Comparison of ENCODE assay signal across 11 mouse cellular contexts in the genomic region with DNA sequence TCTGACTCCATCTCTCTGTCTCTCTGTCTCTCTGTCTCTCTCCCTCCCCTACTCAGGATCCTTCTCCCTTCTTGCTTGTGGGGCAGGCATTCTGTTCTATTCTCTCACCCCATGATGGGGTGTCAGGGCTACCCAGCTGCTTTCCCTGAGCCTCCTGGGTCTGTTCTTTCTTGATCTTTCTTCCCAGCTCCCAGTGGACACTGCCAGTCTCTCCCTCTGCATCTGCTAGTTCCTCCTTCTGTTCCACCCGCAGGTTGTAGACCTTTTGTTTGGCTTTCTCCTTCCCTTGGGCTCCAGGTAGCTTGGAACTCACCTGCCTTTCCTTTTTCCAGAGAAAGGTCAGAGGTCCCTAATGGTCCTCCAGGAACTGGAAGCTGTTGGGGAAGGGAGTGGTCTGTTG. TPM values are rescaled to one million over a fixed set of nuclear protein-coding genes. Genes with fewer than 3 reads are reported as not detected.
A peak's percentile ranks its signal among the peaks of the same experiment; 100 is the strongest.
DNase-seq lines count a peak whose midpoint lies in the region; ATAC-seq lines count a peak whose summit lies in the region.
"Had no signal": no experiment of that assay in that cellular context is flagged by ENCODE, and none has a peak within 500 bp of the region (broad histone marks: within the 10 kb centered on the region; RNA-seq: fewer than 3 reads in every experiment).

No protein-coding gene starts in this region.

- peaks cover 51% of the 10 kb centered on the region for H3K4me1 ChIP-seq in heart, embryonic 15.5 days (replicated peaks)
- H3K4me1 ChIP-seq in embryonic facial prominence, embryonic 12.5 days, result peaks cover 49% of the 10 kb centered on the region
- peaks cover 36% of the 10 kb centered on the region for H3K4me1 ChIP-seq in intestine, embryonic 14.5 days (replicated peaks; ENCODE audit: control insufficient read depth, insufficient read depth, low read length)
- peaks cover 73% of the 10 kb centered on the region for H3K4me1 ChIP-seq in midbrain, embryonic 15.5 days

- intact Hi-C loops in heart, postnatal 36 days (cut with DNase I), result no loop called here

- peak overlapping the region; percentile 91; the same call in 1 of the 2 replicates for H3K4me2 ChIP-seq in heart, embryonic 15.5 days
- H3K4me2 ChIP-seq in embryonic facial prominence, embryonic 12.5 days (replicated peaks), result peak overlapping the region; percentile 78
- H3K4me2 ChIP-seq in intestine, embryonic 14.5 days (ENCODE audit: low read length), result peak overlapping the region; percentile 80
- H3K4me2 ChIP-seq in midbrain, embryonic 15.5 days, result peak overlapping the region; percentile 91

- H3K36me3 ChIP-seq in heart, embryonic 15.5 days, result no peaks in the 10 kb centered on the region
- peaks cover 28% of the 10 kb centered on the region for H3K36me3 ChIP-seq in embryonic facial prominence, embryonic 12.5 days
- H3K36me3 ChIP-seq in intestine, embryonic 14.5 days (ENCODE audit: control insufficient read depth, insufficient read depth, low read length), result peaks cover 15% of the 10 kb centered on the region
- H3K36me3 ChIP-seq in midbrain, embryonic 15.5 days (replicated peaks), result 0 out of 2 replicates have a peak, but pooled peaks cover 5% of the 10 kb centered on the region

- H3K4me3 ChIP-seq in heart, embryonic 15.5 days, result peak overlapping the region; percentile 30
- peak overlapping the region; percentile 72 for H3K4me3 ChIP-seq in embryonic facial prominence, embryonic 12.5 days
- peak overlapping the region; percentile 77 for H3K4me3 ChIP-seq in intestine, embryonic 14.5 days (ENCODE audit: low read depth, low read length)
- peak overlapping the region; percentile 99 for H3K4me3 ChIP-seq in midbrain, embryonic 15.5 days

- 27% methylated on average over 1 of the region's 1 CpGs for WGBS in heart, embryonic 15.5 days
- WGBS in embryonic facial prominence, embryonic 12.5 days, result 31% methylated on average over 1 of the region's 1 CpGs
- WGBS in intestine, embryonic 14.5 days, result 20% methylated on average over 1 of the region's 1 CpGs
- 21% methylated on average over 1 of the region's 1 CpGs for WGBS in midbrain, embryonic 15.5 days

- no peaks in the 10 kb centered on the region for H3K27me3 ChIP-seq in heart, embryonic 15.5 days
- H3K27me3 ChIP-seq in embryonic facial prominence, embryonic 12.5 days, result no peaks in the 10 kb centered on the region
- no peaks in the 10 kb centered on the region for H3K27me3 ChIP-seq in intestine, embryonic 14.5 days (replicated peaks; ENCODE audit: control insufficient read depth, insufficient read depth, low read length)
- no peaks in the 10 kb centered on the region for H3K27me3 ChIP-seq in midbrain, embryonic 15.5 days (replicated peaks)

- ATAC-seq in heart, embryonic 15.5 days (replicated peaks; ENCODE audit: insufficient number of reproducible peaks, insufficient read depth, low FRiP score, low read depth), result no peak
- ATAC-seq in embryonic facial prominence, embryonic 12.5 days (ENCODE audit: insufficient number of reproducible peaks, insufficient read depth, low FRiP score, low TSS enrichment), result no peak
- no peak for ATAC-seq in intestine, embryonic 14.5 days (replicated peaks; ENCODE audit: low FRiP score, low TSS enrichment, low read depth)
- ATAC-seq in midbrain, embryonic 15.5 days (replicated peaks), result no peak
- no peak for ATAC-seq in frontal cortex, adult (ENCODE audit: low TSS enrichment)
- ATAC-seq: CD4-positive, CD25-positive, alpha-beta regulatory T cell, adult 4 months had no signal

- 0 out of 2 replicates have a peak overlapping the region, but pooled peaks have one; percentile 6 for H3K9ac ChIP-seq in heart, embryonic 15.5 days
- peak overlapping the region; percentile 96 for H3K9ac ChIP-seq in embryonic facial prominence, embryonic 12.5 days
- peak overlapping the region; percentile 34; the same call in 1 of the 2 replicates for H3K9ac ChIP-seq in intestine, embryonic 14.5 days (ENCODE audit: low read length)
- H3K9ac ChIP-seq in midbrain, embryonic 15.5 days, result peak overlapping the region; percentile 100

- no peak for DNase-seq in heart, postnatal 36 days
- no peak for DNase-seq in intestine, embryonic 14.5 days (ENCODE audit: low spot score)
- no peak for DNase-seq in right cerebral cortex, postnatal 4 days
- no peak for DNase-seq in cerebellum, postnatal 36 days
- DNase-seq: adrenal gland, postnatal 14 days had no signal

- peak overlapping the region; percentile 39 for H3K27ac ChIP-seq in heart, embryonic 15.5 days
- H3K27ac ChIP-seq in embryonic facial prominence, embryonic 12.5 days, result peak overlapping the region; percentile 54; the same call in 1 of the 2 replicates
- H3K27ac ChIP-seq in intestine, embryonic 14.5 days (ENCODE audit: low read depth), result no peak overlapping the region
- H3K27ac ChIP-seq in midbrain, embryonic 15.5 days, result peak overlapping the region; percentile 95

- H3K9me3 ChIP-seq in heart, embryonic 15.5 days (replicated peaks), result no peaks in the 10 kb centered on the region
- no peaks in the 10 kb centered on the region for H3K9me3 ChIP-seq in embryonic facial prominence, embryonic 12.5 days
- no peaks in the 10 kb centered on the region for H3K9me3 ChIP-seq in intestine, embryonic 14.5 days (ENCODE audit: control insufficient read depth, low read length)
- no peaks in the 10 kb centered on the region for H3K9me3 ChIP-seq in midbrain, embryonic 15.5 days

RNA-seq across cellular contexts. Expression of a gene that starts 1.7 kb away (rescaled TPM):
- polyA plus RNA-seq in heart, embryonic 15.5 days (2015; fragmentation: Nextera tagmentation; extraction: Ambion mirVana), result 8.0 and 13.2 TPM in 2 replicates
- total RNA-seq in heart, postnatal 36 days (2021), result 1 to 10 TPM; 1.2 to 1.3 TPM
- 50.3 and 50.9 TPM in 2 replicates for polyA plus RNA-seq in embryonic facial prominence, embryonic 12.5 days (2016; fragmentation: Nextera tagmentation; extraction: Ambion mirVana)
- 20.3 and 22.1 TPM in 2 replicates for polyA plus RNA-seq in intestine, embryonic 14.5 days (2014; fragmentation: Nextera tagmentation; extraction: Ambion mirVana)
- polyA plus RNA-seq in midbrain, embryonic 15.5 days (2015; fragmentation: Nextera tagmentation; extraction: Ambion mirVana), result 171 and 177 TPM in 2 replicates

RNA-seq across cellular contexts. Expression of a gene that starts 20.6 kb away (rescaled TPM):
- polyA plus RNA-seq in heart, embryonic 15.5 days (2015; fragmentation: Nextera tagmentation; extraction: Ambion mirVana), result 5.0 and 6.6 TPM in 2 replicates
- total RNA-seq in heart, postnatal 36 days (2021), result 10 to 100 TPM; 46.3 to 50.8 TPM
- polyA plus RNA-seq in embryonic facial prominence, embryonic 12.5 days (2016; fragmentation: Nextera tagmentation; extraction: Ambion mirVana), result 14.4 TPM in 2 replicates
- polyA plus RNA-seq in intestine, embryonic 14.5 days (2014; fragmentation: Nextera tagmentation; extraction: Ambion mirVana), result 11.9 and 12.2 TPM in 2 replicates
- 20.5 and 22.2 TPM in 2 replicates for polyA plus RNA-seq in midbrain, embryonic 15.5 days (2015; fragmentation: Nextera tagmentation; extraction: Ambion mirVana)

RNA-seq across cellular contexts. Expression of a gene that starts 29.7 kb away (rescaled TPM):
- polyA plus RNA-seq in heart, embryonic 15.5 days (2015; fragmentation: Nextera tagmentation; extraction: Ambion mirVana), result 114 and 117 TPM in 2 replicates
- 100 to 1,000 TPM; 439 to 481 TPM for total RNA-seq in heart, postnatal 36 days (2021)
- polyA plus RNA-seq in embryonic facial prominence, embryonic 12.5 days (2016; fragmentation: Nextera tagmentation; extraction: Ambion mirVana), result 27.5 and 30.4 TPM in 2 replicates
- polyA plus RNA-seq in intestine, embryonic 14.5 days (2014; fragmentation: Nextera tagmentation; extraction: Ambion mirVana), result 26.4 and 29.6 TPM in 2 replicates
- polyA plus RNA-seq in midbrain, embryonic 15.5 days (2015; fragmentation: Nextera tagmentation; extraction: Ambion mirVana), result 27.4 and 28.2 TPM in 2 replicates

RNA-seq across cellular contexts. Expression of a gene that starts 35.3 kb away (rescaled TPM):
- polyA plus RNA-seq in heart, embryonic 15.5 days (2015; fragmentation: Nextera tagmentation; extraction: Ambion mirVana), result 22.1 and 24.7 TPM in 2 replicates
- total RNA-seq in heart, postnatal 36 days (2021), result 100 to 1,000 TPM; 185 to 189 TPM
- 1.5 and 1.8 TPM in 2 replicates for polyA plus RNA-seq in embryonic facial prominence, embryonic 12.5 days (2016; fragmentation: Nextera tagmentation; extraction: Ambion mirVana)
- polyA plus RNA-seq in intestine, embryonic 14.5 days (2014; fragmentation: Nextera tagmentation; extraction: Ambion mirVana), result 0.22 TPM in 1 of 2 replicates, not detected in the other
- not detected in 2 replicates for polyA plus RNA-seq in midbrain, embryonic 15.5 days (2015; fragmentation: Nextera tagmentation; extraction: Ambion mirVana)
- total RNA-seq: adrenal gland, postnatal 14 days had no signal
- polyA plus RNA-seq: CD4-positive, CD25-positive, alpha-beta regulatory T cell, adult 4 months had no signal

RNA-seq across cellular contexts. Expression of a gene that starts 44.0 kb away (rescaled TPM):
- 0.15 and 0.22 TPM in 2 replicates for polyA plus RNA-seq in heart, embryonic 15.5 days (2015; fragmentation: Nextera tagmentation; extraction: Ambion mirVana)
- not detected for total RNA-seq in heart, postnatal 36 days (2021)
- polyA plus RNA-seq in embryonic facial prominence, embryonic 12.5 days (2016; fragmentation: Nextera tagmentation; extraction: Ambion mirVana), result not detected in 2 replicates
- polyA plus RNA-seq in intestine, embryonic 14.5 days (2014; fragmentation: Nextera tagmentation; extraction: Ambion mirVana), result not detected in 2 replicates
- not detected in 2 replicates for polyA plus RNA-seq in midbrain, embryonic 15.5 days (2015; fragmentation: Nextera tagmentation; extraction: Ambion mirVana)
- total RNA-seq: adrenal gland, postnatal 14 days had no signal
- polyA plus RNA-seq: CD4-positive, CD25-positive, alpha-beta regulatory T cell, adult 4 months; large intestine, adult 2 months had no signal

Comparison
In these comparisons a context has a peak if more than half of its experiments do, and no peak if none do; other contexts are left out.
1. H3K4me3 ChIP-seq: peak in every context shown above with its lines; median percentile 99 in midbrain, embryonic 15.5 days; 77 in intestine, embryonic 14.5 days; 72 in embryonic facial prominence, embryonic 12.5 days; 30 in heart, embryonic 15.5 days.
2. H3K9ac ChIP-seq: peak in every context shown above with its lines; median percentile 100 in midbrain, embryonic 15.5 days; 96 in embryonic facial prominence, embryonic 12.5 days; 34 in intestine, embryonic 14.5 days; 6 in heart, embryonic 15.5 days.